Mouse (Mus musculus): ENCODE measurements at regions not wholly inside any gene's neighbourhood (a gene's known extent, or its start where the extent isn't known, plus 50 kb on each side); places are given as distances from the start of the nearest gene placed in this dataset.

DNA sequence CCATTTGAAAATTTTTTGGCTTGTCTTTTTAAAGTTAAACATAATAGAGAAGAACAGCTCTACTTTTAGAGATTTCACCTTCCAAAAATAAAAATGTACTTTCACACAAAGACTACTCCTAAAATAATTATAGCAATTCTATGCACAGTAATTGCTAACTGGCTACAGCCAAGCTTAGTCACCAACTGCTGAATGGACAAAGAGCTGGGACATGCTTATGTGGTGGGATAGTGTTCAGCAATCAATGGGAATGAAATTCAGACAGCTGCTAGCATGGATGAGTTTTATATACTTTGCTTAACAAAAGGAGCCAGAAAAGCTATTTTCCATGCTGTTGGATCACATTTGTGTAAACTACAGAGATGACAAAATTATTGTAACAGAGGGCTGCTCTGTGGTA lies 2727.5 kb downstream of the Gm37988 start:
- no peak overlapping the region for H3K27ac ChIP-seq (ENCODE audit: low read depth, low read length)
- H3K27me3 ChIP-seq (replicated peaks; ENCODE audit: control insufficient read depth, insufficient read depth, low read length), result no peaks in the 10 kb centered on the region
- H3K4me3 ChIP-seq (ENCODE audit: low read depth, low read length), result no peak overlapping the region
- ATAC-seq (replicated peaks; ENCODE audit: low FRiP score), result no peak
- H3K4me2 ChIP-seq, result no peak overlapping the region
- DNase-seq (ENCODE audit: low spot score), result no peak
- H3K9ac ChIP-seq (ENCODE audit: low read depth, low read length), result no peak overlapping the region
- H3K4me1 ChIP-seq (replicated peaks; ENCODE audit: control insufficient read depth, insufficient read depth, low read length), result no peaks in the 10 kb centered on the region
- H3K36me3 ChIP-seq (ENCODE audit: control insufficient read depth, insufficient read depth, low read length), result no peaks in the 10 kb centered on the region
- H3K9me3 ChIP-seq (ENCODE audit: control insufficient read depth, low read length), result no peaks in the 10 kb centered on the region

GRCm38 (mm10) chr1:7543492-7543891 lies 2735.8 kb downstream of the Gm37988 start:
- Histone ChIP-seq H3K9ac (ENCODE audit: low read depth, low read length) (no peak overlapping the region), H3K4me2 (no peak overlapping the region), H3K27me3 (replicated peaks; ENCODE audit: control insufficient read depth, insufficient read depth, low read length) (no peaks in the 10 kb centered on the region), H3K4me1 (replicated peaks; ENCODE audit: control insufficient read depth, insufficient read depth, low read length) (no peaks in the 10 kb centered on the region), H3K36me3 (ENCODE audit: control insufficient read depth, insufficient read depth, low read length) (no peaks in the 10 kb centered on the region), H3K27ac (ENCODE audit: low read depth, low read length) (no peak overlapping the region), H3K9me3 (ENCODE audit: control insufficient read depth, low read length) (no peaks in the 10 kb centered on the region), H3K4me3 (ENCODE audit: low read depth, low read length) (no peak overlapping the region)
- DNase-seq (ENCODE audit: low spot score) (no peak), ATAC-seq (replicated peaks; ENCODE audit: low FRiP score) (0 out of 2 replicates have a peak, but pooled peaks have one; percentile 26)
- WGBS, result 16% methylated on average over 2 of the region's 2 CpGs

DNA sequence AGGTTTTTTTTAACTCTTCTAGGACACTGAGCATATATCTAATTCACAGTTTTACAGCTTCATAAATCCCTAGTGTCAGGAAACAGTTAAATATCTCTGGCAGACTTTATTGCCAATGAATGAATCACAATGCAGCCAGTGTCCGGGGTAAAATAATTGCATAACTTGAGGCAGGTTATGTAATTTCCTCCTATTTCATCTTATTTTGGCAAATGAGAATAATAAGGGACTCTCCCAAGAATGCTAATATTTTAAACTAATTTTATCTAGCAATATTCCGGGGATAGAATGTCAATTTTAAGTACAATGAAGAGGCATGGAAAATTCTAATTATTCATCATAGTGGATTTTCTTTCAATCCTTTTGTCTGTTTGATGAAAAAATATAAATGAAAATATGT lies 2740.6 kb downstream of the Gm37988 start:
- DNase-seq (ENCODE audit: low spot score), result no peak
- no peak overlapping the region for H3K4me3 ChIP-seq (ENCODE audit: low read depth, low read length)
- H3K27ac ChIP-seq (ENCODE audit: low read depth, low read length), result no peak overlapping the region
- H3K4me1 ChIP-seq (replicated peaks; ENCODE audit: control insufficient read depth, insufficient read depth, low read length), result no peaks in the 10 kb centered on the region
- no peaks in the 10 kb centered on the region for H3K36me3 ChIP-seq (ENCODE audit: control insufficient read depth, insufficient read depth, low read length)
- no peaks in the 10 kb centered on the region for H3K9me3 ChIP-seq (ENCODE audit: control insufficient read depth, low read length)
- no peak for ATAC-seq (replicated peaks; ENCODE audit: low FRiP score)
- no peak overlapping the region for H3K4me2 ChIP-seq
- 72% methylated on average over 2 of the region's 2 CpGs for WGBS
- H3K27me3 ChIP-seq (replicated peaks; ENCODE audit: control insufficient read depth, insufficient read depth, low read length), result no peaks in the 10 kb centered on the region
- H3K9ac ChIP-seq (ENCODE audit: low read depth, low read length), result no peak overlapping the region

DNA sequence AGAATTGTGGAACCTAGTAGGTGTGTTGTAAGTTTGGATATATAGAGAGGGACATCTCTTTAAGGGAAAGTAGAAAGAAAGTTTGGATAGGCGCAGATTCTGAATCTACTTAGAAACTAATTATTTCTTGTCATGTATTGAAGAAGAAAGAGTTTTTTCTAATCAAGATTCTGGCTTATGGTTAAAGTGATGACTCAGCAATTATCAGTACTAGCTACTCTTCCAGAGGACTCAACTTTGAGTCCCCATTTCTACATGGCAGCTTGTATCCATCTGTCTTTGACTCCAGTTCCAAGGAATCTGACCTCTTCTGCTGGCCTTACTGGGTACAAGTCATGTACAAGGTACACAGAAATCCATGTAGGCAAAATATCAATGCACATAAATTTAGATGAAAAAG lies 2767.1 kb downstream of the Gm37988 start:
- ATAC-seq (replicated peaks; ENCODE audit: low FRiP score), result no peak
- no peak overlapping the region for H3K4me2 ChIP-seq
- H3K27me3 ChIP-seq (replicated peaks; ENCODE audit: control insufficient read depth, insufficient read depth, low read length), result no peaks in the 10 kb centered on the region
- H3K9ac ChIP-seq (ENCODE audit: low read depth, low read length), result no peak overlapping the region
- H3K4me3 ChIP-seq (ENCODE audit: low read depth, low read length), result no peak overlapping the region
- 89% methylated on average over 1 of the region's 1 CpGs for WGBS
- no peaks in the 10 kb centered on the region for H3K4me1 ChIP-seq (replicated peaks; ENCODE audit: control insufficient read depth, insufficient read depth, low read length)
- H3K36me3 ChIP-seq (ENCODE audit: control insufficient read depth, insufficient read depth, low read length), result no peaks in the 10 kb centered on the region
- no peak overlapping the region for H3K27ac ChIP-seq (ENCODE audit: low read depth, low read length)
- no peaks in the 10 kb centered on the region for H3K9me3 ChIP-seq (ENCODE audit: control insufficient read depth, low read length)
- no peak for DNase-seq (ENCODE audit: low spot score)

DNA sequence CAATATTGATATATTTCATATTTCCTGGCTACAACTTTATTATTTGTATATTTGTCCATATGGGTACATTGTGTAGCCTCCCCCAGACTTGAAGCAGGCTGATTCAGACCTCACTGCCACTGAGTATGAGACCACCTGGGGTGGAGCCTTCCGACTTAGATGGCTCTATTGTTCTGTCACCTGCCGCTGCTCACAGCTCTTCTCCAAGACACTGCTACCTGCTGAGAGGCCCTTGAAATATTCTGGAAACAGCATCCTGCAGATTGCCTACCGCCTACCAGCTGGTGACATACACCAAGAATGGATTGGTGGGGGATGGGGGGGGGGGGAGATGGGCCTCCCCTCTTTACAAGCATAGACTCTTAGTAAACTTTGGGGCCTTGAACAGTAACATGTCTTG lies 2778.7 kb downstream of the Gm37988 start:
- Histone ChIP-seq H3K9me3 (ENCODE audit: control insufficient read depth, low read length) (no peaks in the 10 kb centered on the region), H3K27me3 (replicated peaks; ENCODE audit: control insufficient read depth, insufficient read depth, low read length) (no peaks in the 10 kb centered on the region), H3K36me3 (ENCODE audit: control insufficient read depth, insufficient read depth, low read length) (no peaks in the 10 kb centered on the region), H3K4me2 (no peak overlapping the region), H3K27ac (ENCODE audit: low read depth, low read length) (no peak overlapping the region), H3K4me3 (ENCODE audit: low read depth, low read length) (no peak overlapping the region), H3K9ac (ENCODE audit: low read depth, low read length) (no peak overlapping the region), H3K4me1 (replicated peaks; ENCODE audit: control insufficient read depth, insufficient read depth, low read length) (no peaks in the 10 kb centered on the region)
- WGBS, result 73% methylated on average over 3 of the region's 3 CpGs
- ATAC-seq (replicated peaks; ENCODE audit: low FRiP score) (no peak), DNase-seq (ENCODE audit: low spot score) (no peak)

DNA sequence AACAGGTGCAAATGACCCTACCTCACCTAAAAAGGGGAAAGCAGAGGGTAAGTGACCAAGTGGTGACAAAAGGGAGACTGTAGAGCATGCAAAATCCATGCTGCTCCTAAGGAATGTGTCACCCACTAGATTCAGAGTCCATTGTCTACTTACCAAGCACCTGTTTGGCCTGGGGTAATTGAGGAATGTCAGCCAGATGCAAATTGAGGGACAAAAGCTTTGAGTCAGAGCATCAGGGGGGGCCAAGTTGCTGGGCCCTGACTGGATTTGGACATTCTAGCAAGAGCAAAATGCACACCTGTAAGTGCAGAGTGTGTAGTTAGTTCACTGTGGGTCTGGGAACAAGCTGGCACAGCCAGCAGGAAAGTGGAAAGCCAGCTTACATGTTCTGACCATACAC lies 2783.6 kb downstream of the Gm37988 start:
- DNase-seq (ENCODE audit: low spot score) (no peak), ATAC-seq (replicated peaks; ENCODE audit: low FRiP score) (no peak)
- no peaks in the 10 kb centered on the region for H3K4me1 ChIP-seq (replicated peaks; ENCODE audit: control insufficient read depth, insufficient read depth, low read length)
- H3K9me3 ChIP-seq (ENCODE audit: control insufficient read depth, low read length), result no peaks in the 10 kb centered on the region
- no peaks in the 10 kb centered on the region for H3K36me3 ChIP-seq (ENCODE audit: control insufficient read depth, insufficient read depth, low read length)
- H3K4me2 ChIP-seq, result no peak overlapping the region
- H3K9ac ChIP-seq (ENCODE audit: low read depth, low read length), result no peak overlapping the region
- H3K4me3 ChIP-seq (ENCODE audit: low read depth, low read length), result no peak overlapping the region
- H3K27me3 ChIP-seq (replicated peaks; ENCODE audit: control insufficient read depth, insufficient read depth, low read length), result no peaks in the 10 kb centered on the region
- H3K27ac ChIP-seq (ENCODE audit: low read depth, low read length), result no peak overlapping the region

Measured in liver, embryonic 11.5 days (tissue).